Comparison of ENCODE assay signal across 8 mouse cellular contexts in genomic region chrX:50614874-50615273, GRCm38 (mm10).
DNase-seq lines count a peak whose midpoint lies in the region; ATAC-seq and TF ChIP-seq lines count a peak whose summit lies in the region.
"Not testable (repeated sequence)": the region's sequence is repeated elsewhere in the genome, so short reads cannot be mapped to it uniquely, and the experiment has no call there.

No protein-coding gene starts in this region.

- H3K9ac ChIP-seq in forebrain, embryonic 12.5 days; heart, postnatal 0 days (replicated peaks; ENCODE audit: low read depth, low read length); kidney, embryonic 15.5 days; liver, embryonic 11.5 days (ENCODE audit: low read depth, low read length): not testable (repeated sequence)

- not testable (repeated sequence) for TF ChIP-seq EP300 in heart, postnatal 0 days (IDR thresholded peaks at IDR 0.05; ENCODE audit: low read depth)

- ATAC-seq in forebrain, embryonic 12.5 days (ENCODE audit: low FRiP score): not testable (repeated sequence)
- peak; percentile 71 for ATAC-seq in heart, postnatal 0 days (ENCODE audit: insufficient read depth, low read depth)
- ATAC-seq in kidney, embryonic 15.5 days (replicated peaks; ENCODE audit: low FRiP score): 0 out of 2 replicates have a peak, but pooled peaks have one; percentile 49
- ATAC-seq in liver, embryonic 11.5 days (replicated peaks; ENCODE audit: low FRiP score): 0 out of 2 replicates have a peak, but pooled peaks have one; percentile 62

- 0 out of 2 replicates have a peak overlapping the region, but pooled peaks have one; percentile 11 for H3K4me3 ChIP-seq in forebrain, embryonic 12.5 days (replicated peaks)
- H3K4me3 ChIP-seq in heart, postnatal 0 days (ENCODE audit: low read depth, low read length): peak overlapping the region; percentile 31; the same call in 1 of the 2 replicates
- H3K4me3 ChIP-seq in kidney, embryonic 15.5 days (replicated peaks): peak overlapping the region; percentile 34
- peak overlapping the region; percentile 26 for H3K4me3 ChIP-seq in liver, embryonic 11.5 days (ENCODE audit: low read depth, low read length)

- peak; percentile 58 for TF ChIP-seq CTCF in heart, postnatal 0 days (IDR thresholded peaks at IDR 0.05; ENCODE audit: low read depth)

- H3K27ac ChIP-seq in forebrain, embryonic 12.5 days; heart, postnatal 0 days (ENCODE audit: low read depth); kidney, embryonic 15.5 days; liver, embryonic 11.5 days (ENCODE audit: low read depth, low read length): not testable (repeated sequence)

- H3K36me3 ChIP-seq in forebrain, embryonic 12.5 days (replicated peaks); heart, postnatal 0 days (replicated peaks; ENCODE audit: control insufficient read depth, insufficient read depth, low read length); liver, embryonic 11.5 days (ENCODE audit: control insufficient read depth, insufficient read depth, low read length): not testable (repeated sequence)
- peaks cover 36% of the 10 kb centered on the region for H3K36me3 ChIP-seq in kidney, embryonic 15.5 days

- 64% methylated on average over 3 of the region's 3 CpGs for WGBS in forebrain, embryonic 12.5 days
- WGBS in heart, postnatal 0 days: 62% methylated on average over 3 of the region's 3 CpGs
- WGBS in kidney, embryonic 15.5 days: 82% methylated on average over 3 of the region's 3 CpGs
- 67% methylated on average over 3 of the region's 3 CpGs for WGBS in liver, embryonic 11.5 days

- not testable (repeated sequence) for H3K27me3 ChIP-seq in forebrain, embryonic 12.5 days; heart, postnatal 0 days (ENCODE audit: control insufficient read depth, insufficient read depth, low read length); kidney, embryonic 15.5 days; liver, embryonic 11.5 days (replicated peaks; ENCODE audit: control insufficient read depth, insufficient read depth, low read length)

- peak; percentile 8 for DNase-seq in CD4-positive, CD25-positive, alpha-beta regulatory T cell, adult 2 months (ENCODE audit: low read depth, low spot score)
- peak; percentile 79 for DNase-seq in cerebellum, adult 11 months
- DNase-seq in heart, postnatal 0 days (ENCODE audit: low spot score): not testable (repeated sequence)
- peak; percentile 38 for DNase-seq in liver, embryonic 11.5 days (ENCODE audit: low spot score)
- DNase-seq in mesoderm, embryonic 11.5 days (ENCODE audit: low read depth, low spot score): peak; percentile 57
- peak; percentile 77 for DNase-seq in retina, embryonic 14.5 days (ENCODE audit: low spot score)

- H3K4me2 ChIP-seq in forebrain, embryonic 12.5 days: not testable (repeated sequence)
- peak overlapping the region; percentile 33; the same call in 1 of the 2 replicates for H3K4me2 ChIP-seq in heart, postnatal 0 days (ENCODE audit: low read depth, low read length)
- H3K4me2 ChIP-seq in kidney, embryonic 15.5 days: peak overlapping the region; percentile 37; the same call in 1 of the 2 replicates
- H3K4me2 ChIP-seq in liver, embryonic 11.5 days: peak overlapping the region; percentile 26; the same call in 1 of the 2 replicates

- H3K9me3 ChIP-seq in forebrain, embryonic 12.5 days; heart, postnatal 0 days (replicated peaks; ENCODE audit: control insufficient read depth, low read length); kidney, embryonic 15.5 days (replicated peaks); liver, embryonic 11.5 days (ENCODE audit: control insufficient read depth, low read length): not testable (repeated sequence)

- not testable (repeated sequence) for H3K4me1 ChIP-seq in forebrain, embryonic 12.5 days; heart, postnatal 0 days (ENCODE audit: control insufficient read depth, insufficient read depth); kidney, embryonic 15.5 days; liver, embryonic 11.5 days (replicated peaks; ENCODE audit: control insufficient read depth, insufficient read depth, low read length)
